Mouse (Mus musculus) sigmoid colon, adult 10 weeks (tissue): ENCODE results near the gene Znhit1. TPM values are rescaled to one million over a fixed set of nuclear protein-coding genes. Genes with fewer than 3 reads are reported as not detected.

ENCODE experiments used
- polyA plus RNA-seq: library from polyadenylated mRNA; stranded (reverse); fragments of 350-450 nt; fragmentation: Illumina TruSeq; extraction: RNeasy Lipid Tissue Mini Kit (QIAGEN cat#74804); gene quantifications from one replicate; pipeline ENCODE4 v1.2.3, GENCODE M21; 2014; ENCODE audit warnings: low read depth, low replicate concordance

Znhit1 gene
- 2.3 TPM for polyA plus RNA-seq

DNA sequence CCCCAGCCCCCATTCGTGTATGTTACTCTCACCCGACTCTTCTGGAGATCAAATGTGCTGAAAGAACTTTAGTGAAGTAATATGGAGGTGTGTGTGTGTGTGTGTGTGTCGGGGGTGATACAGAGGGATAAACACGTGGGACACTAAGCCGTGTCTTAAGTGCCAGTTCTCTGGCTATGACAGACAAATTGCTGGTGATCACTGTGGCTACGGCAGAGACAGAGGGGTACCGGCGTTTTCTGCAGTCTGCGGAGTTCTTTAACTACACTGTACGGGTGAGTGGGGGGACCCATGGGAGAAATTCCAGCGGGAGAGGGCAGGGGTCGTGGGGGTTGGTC lies at the start of gene Znhit1:
Gene Znhit1, minus strand, starts transcription at position 88 of the 338 bp plus-strand sequence.

DNA sequence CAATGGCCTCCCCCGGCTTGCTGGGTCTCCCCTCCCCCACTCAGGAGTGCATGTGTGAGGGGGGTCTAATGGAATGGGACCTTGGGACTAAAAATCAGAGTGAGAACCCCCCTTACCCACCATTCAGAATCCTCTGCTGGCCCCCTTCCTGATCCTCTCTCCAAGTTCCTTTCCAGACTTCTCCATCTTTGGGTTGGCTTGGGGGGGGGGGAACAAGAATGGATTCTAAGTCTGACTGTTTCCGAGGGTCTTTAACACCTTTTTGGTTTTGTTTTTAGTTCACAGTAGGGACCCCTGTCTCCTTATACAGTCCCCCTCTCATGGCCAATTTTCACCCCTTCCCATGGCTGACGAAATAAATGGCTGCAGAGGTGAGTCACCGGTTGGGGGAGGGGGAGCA lies 38.3 kb upstream of the Znhit1 start, which contains the start of gene Vgf:
Gene Vgf, plus strand, starts transcription at position 301 of the 400 bp plus-strand sequence.

DNA sequence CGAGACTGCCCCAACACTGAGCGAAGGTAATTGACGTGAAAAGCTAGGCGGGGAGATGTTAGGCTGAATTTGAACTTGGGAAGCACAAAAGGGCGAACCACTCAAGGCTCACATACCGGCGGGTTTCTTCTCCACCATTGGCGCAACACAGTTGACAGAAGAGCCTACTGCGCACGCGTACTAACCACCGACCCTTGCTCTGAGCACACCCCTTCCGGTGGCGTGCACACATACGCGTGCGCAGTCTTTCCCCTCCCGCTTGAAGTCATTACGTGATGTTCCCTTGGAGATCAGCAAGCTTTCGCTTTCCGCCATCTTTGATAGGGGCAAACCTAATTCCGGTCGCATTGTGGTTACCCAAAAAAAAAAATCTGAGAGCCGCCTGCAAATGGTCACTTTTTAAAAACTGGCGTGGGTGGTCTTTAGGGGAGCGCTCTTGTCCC lies 1.1 kb downstream of the Znhit1 start, which contains the start of gene Plod3:
Gene Plod3, plus strand, starts transcription at position 325 of the 443 bp plus-strand sequence.

DNA sequence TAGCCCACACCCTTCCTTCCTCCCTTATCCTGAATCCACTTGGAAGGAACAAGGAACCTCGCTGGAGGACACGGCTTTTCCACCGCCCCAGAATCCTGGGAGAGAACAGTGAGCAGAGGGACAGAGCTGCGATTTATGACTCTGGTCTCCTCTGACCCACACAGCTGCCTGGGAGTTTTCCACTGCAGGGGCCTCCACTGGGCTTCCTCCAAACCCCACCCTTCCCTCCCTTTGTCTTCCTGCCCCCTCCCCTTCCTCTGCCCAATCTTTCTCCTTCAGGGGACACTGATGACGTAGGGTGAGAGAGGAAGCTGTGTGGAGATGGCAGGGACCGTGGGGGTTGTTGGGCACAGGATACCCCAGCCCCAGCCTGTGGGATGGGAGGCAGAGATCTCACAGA lies 21.5 kb downstream of the Znhit1 start, which contains the start of gene Cldn15:
Gene Cldn15, plus strand, starts transcription at position 286 of the 400 bp plus-strand sequence.

DNA sequence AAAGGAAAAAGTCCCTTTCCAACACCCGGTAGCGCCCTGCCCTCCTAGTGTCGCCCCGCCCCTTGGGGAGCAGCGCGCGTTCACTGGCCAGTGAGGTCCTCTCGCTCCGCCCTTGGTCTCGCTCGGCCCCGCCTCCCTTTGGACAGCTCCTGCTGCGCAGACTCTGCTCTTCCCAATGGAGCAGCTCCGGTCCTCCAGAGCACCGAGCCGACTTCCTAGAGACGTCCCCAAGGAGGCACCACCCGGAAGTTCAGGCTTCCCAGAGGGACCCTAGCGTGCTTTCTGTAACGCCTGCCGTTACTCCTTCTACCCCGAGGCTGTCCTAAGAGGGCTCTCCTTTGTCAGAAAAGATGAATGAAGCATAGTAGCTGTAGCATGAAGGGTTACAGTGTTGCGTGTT lies 34.8 kb downstream of the Znhit1 start, which contains the start of gene Fis1:
Gene Fis1, plus strand, starts transcription at position 261 of the 400 bp plus-strand sequence.

Other genes starting within 250 kb of the Znhit1 start
- gene Col26a1, start 104.8 kb downstream of the Znhit1 start, polyA plus RNA-seq = not detected
- 3.7 TPM for gene Ift22, start 79.9 kb downstream of the Znhit1 start, polyA plus RNA-seq
- gene Fis1, start 34.7 kb downstream of the Znhit1 start, polyA plus RNA-seq = 9.0 TPM
- gene Cldn15, start 21.4 kb downstream of the Znhit1 start, polyA plus RNA-seq = 26.5 TPM
- 0.66 TPM for gene Plod3, start 1.0 kb downstream of the Znhit1 start, polyA plus RNA-seq
- not detected for gene Vgf, start 38.4 kb upstream of the Znhit1 start, polyA plus RNA-seq
- gene Ap1s1, start 58.1 kb upstream of the Znhit1 start, polyA plus RNA-seq = 24.8 TPM
- 2.5 TPM for gene Serpine1, start 84.2 kb upstream of the Znhit1 start, polyA plus RNA-seq
- 31.6 TPM for gene Trim56, start 128.2 kb upstream of the Znhit1 start, polyA plus RNA-seq
- gene Muc3, start 161.3 kb upstream of the Znhit1 start, polyA plus RNA-seq = 1,955 TPM
- 39.4 TPM for gene Muc3a, start 224.4 kb upstream of the Znhit1 start, polyA plus RNA-seq